Mouse (Mus musculus): Measurements from ENCODE around the gene Spata18.

Spata18 gene

GRCm38 (mm10) chr5:73651061-73651854 lies at the start of gene Spata18:
Gene Spata18 (plus strand): TSS chr5:73651379.
- peak in 1 of 2 experiments; percentile 45 for DNase-seq

- no peak for DNase-seq
Measured at GRCm38 (mm10) chr5:73602865-73603264, 48.3 kb upstream of the Spata18 start.

GRCm38 (mm10) chr5:73604542-73604941 lies 46.6 kb upstream of the Spata18 start:
- DNase-seq = no peak

DNA sequence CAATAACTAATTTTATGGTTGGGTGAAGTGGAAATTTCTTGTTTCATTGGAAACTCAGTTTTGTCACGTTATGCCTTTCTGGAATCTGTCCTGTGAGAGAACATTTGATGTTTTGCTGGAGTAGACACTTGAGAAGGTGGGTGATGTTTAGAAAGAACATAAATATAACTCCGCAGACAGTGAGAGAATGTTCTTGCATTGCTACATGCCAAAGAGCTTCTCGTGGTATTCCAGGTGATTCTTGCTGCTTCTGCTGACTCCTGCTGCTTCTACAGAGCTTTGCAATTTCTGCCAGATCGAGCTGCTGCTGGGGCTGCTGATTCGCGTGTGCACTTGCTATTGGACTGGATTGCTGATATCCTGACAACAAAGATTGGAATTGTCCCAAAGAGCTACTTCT lies 46.2 kb upstream of the Spata18 start:
- no peak for DNase-seq

- no peak for DNase-seq
Measured at GRCm38 (mm10) chr5:73611071-73611470, 40.1 kb upstream of the Spata18 start.

DNA sequence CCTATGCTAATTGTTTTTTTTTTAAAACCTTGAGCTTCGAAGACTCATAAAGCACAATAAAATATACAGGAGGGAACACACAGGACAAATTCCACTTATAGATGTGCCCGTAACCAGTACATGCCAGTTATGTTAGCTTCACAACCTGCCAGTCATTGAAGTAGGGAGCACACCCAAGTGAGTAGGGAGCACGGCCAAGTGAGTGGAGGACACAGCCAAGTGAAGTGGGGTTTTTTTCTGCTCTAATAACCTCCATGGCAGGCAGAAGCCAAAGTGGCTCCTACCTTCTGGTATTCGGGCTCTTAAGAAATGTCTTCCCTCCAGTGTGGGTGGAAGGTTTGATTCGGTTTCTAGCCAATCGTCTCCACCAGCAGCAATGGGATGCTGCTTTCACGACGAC lies 37.9 kb upstream of the Spata18 start:
- no peak for DNase-seq

DNA sequence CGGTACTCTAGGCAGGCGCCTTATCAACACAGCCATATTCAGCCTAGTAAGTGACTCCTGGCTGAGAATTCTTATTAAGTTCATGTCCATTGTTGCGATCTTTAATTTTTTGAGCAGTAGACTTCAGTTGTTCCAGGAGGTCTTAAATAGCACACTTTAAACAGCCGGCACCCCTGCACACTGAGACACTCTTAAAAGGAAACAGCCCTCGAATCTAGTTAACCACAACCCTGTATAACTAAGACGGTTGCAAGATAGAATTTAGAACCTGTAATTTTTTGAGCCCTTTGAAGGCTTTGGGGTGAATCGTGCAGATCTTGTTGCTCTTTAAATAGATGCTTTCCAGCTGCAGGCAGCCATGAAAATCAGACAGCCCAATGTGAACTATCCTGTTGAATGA lies 36.0 kb upstream of the Spata18 start:
- no peak for DNase-seq

- DNase-seq = no peak
Measured at GRCm38 (mm10) chr5:73618969-73619368, 32.2 kb upstream of the Spata18 start.

DNA sequence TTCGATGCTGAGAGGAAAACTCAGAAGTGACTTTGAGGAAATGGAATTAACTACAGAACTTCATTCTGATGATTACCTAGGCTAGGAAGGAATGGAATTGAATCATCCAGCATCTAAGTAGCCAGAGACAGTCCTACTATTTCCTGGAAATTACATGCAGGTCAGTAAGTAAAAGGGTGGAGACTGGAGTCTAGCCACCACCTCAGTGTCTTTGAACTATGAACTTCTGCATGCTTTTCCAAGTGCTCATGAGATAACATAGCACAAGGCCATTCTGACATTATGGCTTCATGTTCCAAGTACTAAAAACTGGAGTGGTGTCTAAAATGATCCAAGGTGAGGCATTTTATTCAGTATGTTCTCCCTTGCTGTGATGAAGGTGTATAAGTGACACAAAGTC lies 25.7 kb upstream of the Spata18 start:
- DNase-seq = no peak

GRCm38 (mm10) chr5:73626842-73627241 lies 24.3 kb upstream of the Spata18 start:
- DNase-seq = no peak

GRCm38 (mm10) chr5:73627559-73627958 lies 23.6 kb upstream of the Spata18 start:
- DNase-seq = no peak

GRCm38 (mm10) chr5:73627991-73628390 lies 23.2 kb upstream of the Spata18 start:
- no peak for DNase-seq

DNA sequence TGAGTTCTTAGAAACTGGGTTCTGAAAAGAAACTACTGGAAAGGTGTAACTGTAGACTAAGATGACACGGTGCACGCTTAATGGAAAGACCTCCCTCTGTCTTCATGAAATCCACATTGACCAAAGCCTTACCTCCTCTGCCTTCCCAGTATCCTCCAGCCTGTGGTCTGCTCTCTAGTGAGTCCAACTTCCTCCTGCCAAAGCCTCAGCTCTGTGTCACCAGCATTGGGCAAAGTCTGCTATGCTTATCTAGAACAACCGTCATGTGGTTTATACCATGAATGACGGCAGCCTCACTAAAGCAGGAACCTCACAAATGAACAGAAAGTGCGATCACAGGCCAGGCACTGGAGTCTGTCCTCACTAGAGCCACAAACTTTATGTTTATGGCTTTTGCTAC lies 21.0 kb upstream of the Spata18 start:
- no peak for DNase-seq

DNA sequence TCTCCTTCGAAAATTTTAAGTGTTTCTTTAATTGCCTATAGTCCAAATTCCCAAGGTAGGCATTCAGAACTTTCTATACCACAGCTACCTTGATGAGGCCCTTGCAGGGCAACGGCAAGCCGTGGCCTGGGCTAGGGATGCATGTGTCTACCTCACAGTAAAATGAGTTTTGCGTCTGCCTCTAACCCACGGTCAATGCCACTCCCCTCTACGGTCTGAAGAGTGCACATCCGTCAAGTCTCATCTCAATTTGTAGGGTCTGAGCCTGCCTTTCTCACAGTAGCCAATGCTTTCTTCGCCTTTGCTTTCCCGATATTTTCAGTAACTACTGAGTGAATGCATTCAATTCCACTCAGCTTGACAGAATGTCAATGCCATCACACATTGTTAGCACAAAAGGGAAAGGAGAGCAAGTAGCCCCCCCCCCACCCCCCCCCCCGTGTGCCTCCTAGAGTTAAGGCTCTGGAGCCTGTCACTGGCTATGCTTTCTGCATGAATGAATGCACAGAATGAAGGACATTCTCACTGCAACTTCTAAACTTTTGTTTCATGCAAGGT lies 20.1 kb upstream of the Spata18 start:
- no peak for DNase-seq

GRCm38 (mm10) chr5:73632291-73632690 lies 18.9 kb upstream of the Spata18 start, which contains the start of gene Lrrc66:
Gene Lrrc66 (minus strand): TSS chr5:73632526.
- peak; percentile 50 to 60 for DNase-seq

DNA sequence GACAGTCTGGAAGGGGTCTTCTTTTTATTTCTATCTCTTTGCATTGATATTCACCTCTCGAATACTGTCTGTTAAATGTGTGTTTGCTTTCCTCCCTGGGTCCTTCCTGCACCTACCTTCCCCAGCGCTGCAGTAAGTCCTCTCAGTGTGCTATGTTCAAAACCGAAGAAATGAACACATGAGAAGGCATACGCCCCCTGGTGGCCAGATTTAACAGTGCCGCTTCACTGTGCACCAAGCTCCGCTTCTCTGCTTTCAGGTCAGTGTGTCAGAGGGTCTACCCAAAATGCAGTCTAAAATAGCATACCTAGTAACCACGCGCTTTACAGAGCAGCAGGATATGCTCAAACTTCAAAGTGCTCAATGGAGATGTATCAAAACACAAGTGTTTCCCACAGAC lies 18.0 kb upstream of the Spata18 start:
- peak; percentile 64 to 90 for DNase-seq

GRCm38 (mm10) chr5:73637337-73638107 lies 13.7 kb upstream of the Spata18 start:
- DNase-seq = no peak

DNA sequence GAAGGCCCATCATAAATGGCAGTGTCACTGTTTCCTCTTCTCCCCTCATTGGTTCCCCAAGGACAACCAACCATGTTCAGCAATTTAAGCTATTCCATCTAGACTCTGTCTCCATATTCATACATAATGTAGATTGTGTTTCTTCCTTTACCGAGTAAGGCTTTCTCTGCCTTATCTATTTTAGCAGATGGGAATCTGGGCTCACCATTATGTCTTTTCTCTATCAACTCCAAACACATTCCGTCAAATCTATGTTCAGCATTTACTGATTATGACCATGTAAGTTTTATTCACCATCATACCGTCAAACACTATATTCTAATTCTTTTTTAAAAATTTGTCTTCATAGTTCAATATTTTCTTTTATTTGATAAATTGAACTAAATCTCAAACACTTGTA lies 10.1 kb upstream of the Spata18 start:
- no peak for DNase-seq

DNA sequence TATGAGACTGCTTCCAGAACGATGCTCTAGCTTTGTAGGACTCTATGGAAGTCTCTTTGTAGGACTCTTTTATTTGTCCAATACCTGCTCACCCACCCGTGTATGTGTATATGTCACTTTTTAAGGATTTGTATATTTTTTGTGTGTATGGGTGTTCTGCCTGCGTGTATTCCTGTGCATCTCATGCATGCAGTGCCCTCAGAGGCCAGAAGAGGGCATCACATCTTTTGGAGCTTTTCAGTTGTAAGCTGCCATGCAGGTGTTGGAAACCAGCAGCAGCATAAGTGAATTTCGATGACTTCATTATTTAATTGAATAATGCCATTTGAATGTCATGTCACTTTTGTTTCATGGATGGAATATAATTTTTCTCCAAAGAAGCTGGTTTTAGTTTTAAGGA lies 9.1 kb upstream of the Spata18 start:
- peak in 1 of 2 experiments; percentile 73 for DNase-seq

- peak; percentile 80 to 91 for DNase-seq
Measured at GRCm38 (mm10) chr5:73647261-73647900, 3.8 kb upstream of the Spata18 start, which contains the start of gene Sgcb. Gene Sgcb (minus strand): TSS chr5:73647790.

- peak in 1 of 2 experiments; percentile 38 for DNase-seq
Measured at GRCm38 (mm10) chr5:73650365-73650964, 714 bp upstream of the Spata18 start.

DNA sequence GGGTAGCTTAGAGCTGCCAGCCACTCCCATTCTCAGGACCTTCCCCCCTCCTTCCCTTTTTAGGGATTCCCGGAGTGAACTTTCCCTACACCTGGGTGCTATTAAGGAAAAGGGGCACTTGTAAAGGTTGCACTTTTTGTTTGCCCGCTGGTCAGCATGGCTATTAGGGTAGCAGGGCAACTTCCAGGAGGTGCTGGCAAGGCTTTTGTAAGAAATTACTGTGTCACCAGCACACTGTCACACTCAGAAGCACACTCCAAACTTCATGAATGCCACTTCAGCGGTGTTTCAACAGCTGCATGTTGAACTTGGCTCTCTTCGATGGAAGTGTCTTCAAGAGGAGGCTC lies 649 bp downstream of the Spata18 start:
- peak in 1 of 2 experiments; percentile 18 for DNase-seq

DNA sequence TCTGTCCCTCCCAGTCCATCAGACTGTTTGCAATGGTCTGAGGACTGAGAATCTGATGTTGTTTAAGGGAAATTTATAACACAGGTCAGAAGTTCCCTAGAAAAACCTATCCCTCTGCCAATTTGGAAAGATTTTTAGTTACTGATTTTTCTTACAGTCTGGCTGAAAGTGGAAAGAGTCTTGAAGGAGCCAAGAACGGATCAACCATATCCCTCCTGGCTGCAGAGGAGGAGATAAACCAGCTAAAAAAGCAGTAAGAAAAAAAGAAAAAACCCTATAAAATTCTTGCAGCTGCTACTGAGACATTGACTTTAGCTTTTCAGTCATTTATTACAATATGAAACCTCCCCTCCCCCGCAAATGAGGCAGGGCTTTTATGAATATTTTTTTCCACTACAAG lies 15.5 kb downstream of the Spata18 start:
- no peak for DNase-seq
